Mouse (Mus musculus): ENCODE results near the gene Dock1. TPM values are rescaled to one million over a fixed set of nuclear protein-coding genes. Genes with fewer than 3 reads are reported as not detected.

The Dock1 gene
- total RNA-seq, 1 experiment from 2014 or later: 12.0 TPM

DNA sequence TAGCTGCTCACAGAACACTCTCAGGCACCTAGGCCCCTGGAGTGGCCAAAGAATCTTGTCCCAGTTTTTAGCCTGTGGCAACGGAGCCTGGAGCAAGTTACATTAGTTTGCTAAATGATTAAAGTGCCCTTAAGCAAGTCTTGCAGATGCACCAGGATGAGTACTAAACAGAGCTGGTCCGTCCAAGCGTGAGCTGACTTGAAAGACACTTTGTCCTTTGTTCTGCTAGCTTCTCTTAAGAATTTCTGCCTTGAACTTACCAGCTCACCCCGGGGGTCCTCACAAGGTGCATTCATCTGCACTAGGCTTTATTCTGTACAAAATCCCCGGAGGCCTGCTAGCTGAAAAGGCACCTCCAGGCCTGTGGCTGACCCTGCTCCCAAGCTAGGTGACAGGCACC is 394.8 kb downstream of the Dock1 start:
- no peak for ATAC-seq (replicated peaks; ENCODE audit: insufficient number of reproducible peaks, low FRiP score, low TSS enrichment, poor library complexity, severe bottlenecking)

DNA sequence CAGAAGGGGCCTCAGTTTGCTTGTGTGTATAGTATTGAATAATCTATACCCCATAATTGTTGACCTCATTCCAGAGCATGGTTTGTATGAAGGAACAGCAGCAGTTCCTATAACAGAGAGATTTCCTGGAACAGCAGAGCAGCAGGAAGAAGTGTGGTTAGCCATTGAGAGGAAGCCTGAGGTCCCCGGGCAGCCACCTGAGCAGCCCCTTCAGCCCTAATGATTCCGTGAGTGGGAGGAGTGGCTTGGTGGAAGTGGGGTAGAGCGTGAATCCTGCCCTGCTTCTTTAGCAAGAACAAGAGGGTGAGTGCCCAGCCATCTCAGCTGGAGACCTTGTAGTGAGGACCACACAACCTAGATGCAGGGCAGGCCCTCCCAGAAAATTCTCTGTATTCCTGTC is 398.4 kb downstream of the Dock1 start:
- ATAC-seq (replicated peaks; ENCODE audit: insufficient number of reproducible peaks, low FRiP score, low TSS enrichment, poor library complexity, severe bottlenecking): no peak

- no peak for ATAC-seq (replicated peaks; ENCODE audit: insufficient number of reproducible peaks, low FRiP score, low TSS enrichment, poor library complexity, severe bottlenecking)
Observed at GRCm38 (mm10) chr7:135076904-135077303, 406.4 kb downstream of the Dock1 start.

GRCm38 (mm10) chr7:135077340-135077739 is 406.9 kb downstream of the Dock1 start:
- no peak for ATAC-seq (replicated peaks; ENCODE audit: insufficient number of reproducible peaks, low FRiP score, low TSS enrichment, poor library complexity, severe bottlenecking)

GRCm38 (mm10) chr7:135077806-135078205 is 407.4 kb downstream of the Dock1 start:
- ATAC-seq (replicated peaks; ENCODE audit: insufficient number of reproducible peaks, low FRiP score, low TSS enrichment, poor library complexity, severe bottlenecking): no peak

DNA sequence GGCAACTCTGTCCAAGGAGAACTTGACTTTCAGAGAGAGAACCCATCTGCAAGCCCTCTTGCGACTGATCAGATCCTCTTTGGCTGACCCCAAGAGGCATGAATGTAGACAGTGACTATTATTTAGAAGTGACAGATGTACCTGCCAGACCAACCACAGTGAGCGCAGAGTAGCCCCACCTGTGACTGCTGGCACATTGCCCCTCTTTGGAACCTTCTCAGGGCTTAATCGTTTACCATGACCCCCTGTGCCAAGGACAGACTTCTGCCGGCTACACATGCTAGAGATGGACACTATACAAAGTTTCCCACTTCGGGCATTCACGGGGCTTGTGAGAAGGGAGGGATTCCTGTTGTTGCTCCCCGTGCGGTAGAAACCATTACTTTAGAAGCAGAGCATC is 413.0 kb downstream of the Dock1 start:
- no peak for ATAC-seq (replicated peaks; ENCODE audit: insufficient number of reproducible peaks, low FRiP score, low TSS enrichment, poor library complexity, severe bottlenecking)

- ATAC-seq (replicated peaks; ENCODE audit: insufficient number of reproducible peaks, low FRiP score, low TSS enrichment, poor library complexity, severe bottlenecking): no peak
Observed at GRCm38 (mm10) chr7:135084069-135084468, 413.6 kb downstream of the Dock1 start.

- no peak for ATAC-seq (replicated peaks; ENCODE audit: insufficient number of reproducible peaks, low FRiP score, low TSS enrichment, poor library complexity, severe bottlenecking)
Observed at GRCm38 (mm10) chr7:135086556-135086955, 416.1 kb downstream of the Dock1 start.

GRCm38 (mm10) chr7:135089626-135090025 is 419.2 kb downstream of the Dock1 start:
- no peak for ATAC-seq (replicated peaks; ENCODE audit: insufficient number of reproducible peaks, low FRiP score, low TSS enrichment, poor library complexity, severe bottlenecking)

DNA sequence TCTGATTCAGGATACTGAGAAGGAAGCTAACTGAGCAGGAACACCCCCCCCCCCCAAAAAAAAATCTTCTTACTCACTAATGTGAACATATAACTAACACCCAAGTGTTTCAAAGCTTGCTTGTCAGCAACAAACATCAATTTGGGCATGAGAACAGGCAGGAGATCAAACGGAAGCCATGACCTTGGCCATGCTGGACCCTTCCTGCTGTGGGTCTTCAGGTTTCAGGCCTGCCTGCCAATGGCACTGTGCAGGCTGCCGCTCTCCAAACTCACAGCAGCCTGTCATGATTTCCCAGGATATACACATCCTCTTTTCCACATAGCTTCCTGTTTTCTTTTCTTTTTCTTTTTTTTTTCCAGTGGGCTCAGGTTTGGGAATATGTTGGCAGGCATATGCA is 423.4 kb downstream of the Dock1 start:
- no peak for ATAC-seq (replicated peaks; ENCODE audit: insufficient number of reproducible peaks, low FRiP score, low TSS enrichment, poor library complexity, severe bottlenecking)

DNA sequence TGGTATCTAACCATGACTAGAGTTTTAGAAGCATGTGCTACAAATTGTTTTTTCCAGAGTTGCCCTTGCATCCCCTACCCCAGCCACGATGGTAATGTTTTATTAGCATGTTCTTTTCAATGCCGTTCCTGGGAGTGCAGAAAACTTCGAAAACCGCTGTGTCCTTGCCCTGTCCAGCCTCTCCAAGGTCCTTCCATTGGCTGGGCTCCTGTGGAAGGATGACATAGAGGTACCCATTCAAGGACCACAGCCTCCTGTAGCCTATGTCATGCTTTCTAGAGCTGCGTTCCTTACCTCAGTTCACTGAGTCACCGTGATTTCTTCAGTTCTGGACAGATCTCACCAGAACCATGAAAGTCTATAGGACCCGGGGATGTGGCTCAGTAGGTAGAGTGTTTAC is 431.5 kb downstream of the Dock1 start:
- no peak for ATAC-seq (replicated peaks; ENCODE audit: insufficient number of reproducible peaks, low FRiP score, low TSS enrichment, poor library complexity, severe bottlenecking)

GRCm38 (mm10) chr7:135106536-135106935 is 436.1 kb downstream of the Dock1 start:
- no peak for ATAC-seq (replicated peaks; ENCODE audit: insufficient number of reproducible peaks, low FRiP score, low TSS enrichment, poor library complexity, severe bottlenecking)

- ATAC-seq (replicated peaks; ENCODE audit: insufficient number of reproducible peaks, low FRiP score, low TSS enrichment, poor library complexity, severe bottlenecking): no peak
Observed at GRCm38 (mm10) chr7:135110307-135110706, 439.9 kb downstream of the Dock1 start.

DNA sequence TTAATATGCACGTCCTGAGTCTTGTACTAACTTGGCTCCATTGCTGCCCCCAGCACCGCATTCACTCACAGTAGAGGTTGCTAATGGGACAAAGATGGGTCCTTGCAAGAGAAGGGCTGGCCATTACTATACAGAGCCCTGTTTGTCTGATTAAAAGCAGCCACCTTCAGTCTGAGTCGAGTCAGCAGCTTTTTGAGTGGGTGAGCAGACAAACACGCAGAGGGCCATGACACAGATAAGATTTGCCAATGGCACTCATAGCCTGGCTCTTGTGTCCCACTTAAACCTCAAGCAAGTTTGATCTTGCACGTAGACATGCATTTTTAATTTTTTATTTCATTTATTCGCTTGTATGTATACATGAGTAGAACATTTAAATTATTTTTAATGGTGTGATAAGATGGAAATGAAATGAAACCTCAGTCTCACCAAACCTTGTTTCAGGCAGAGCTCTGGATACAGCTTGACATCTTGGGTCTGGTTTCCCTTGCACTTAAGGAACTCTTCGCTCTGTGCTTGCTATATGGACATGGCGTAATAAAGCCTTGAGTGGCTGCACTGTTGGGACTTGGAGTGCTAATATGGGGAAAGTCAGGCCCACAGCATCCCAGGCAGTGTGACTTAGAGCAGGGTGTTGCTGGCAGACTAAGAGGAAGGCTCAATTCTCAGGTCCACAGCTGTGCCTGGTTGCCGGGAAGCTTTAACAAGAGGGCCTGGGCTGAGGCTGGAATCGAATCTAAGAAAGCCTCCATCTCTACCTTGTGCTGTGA is 455.0 kb downstream of the Dock1 start:
- ATAC-seq (replicated peaks; ENCODE audit: insufficient number of reproducible peaks, low FRiP score, low TSS enrichment, poor library complexity, severe bottlenecking): no peak

GRCm38 (mm10) chr7:135132461-135132860 is 462.0 kb downstream of the Dock1 start:
- ATAC-seq (replicated peaks; ENCODE audit: insufficient number of reproducible peaks, low FRiP score, low TSS enrichment, poor library complexity, severe bottlenecking): no peak

- no peak for ATAC-seq (replicated peaks; ENCODE audit: insufficient number of reproducible peaks, low FRiP score, low TSS enrichment, poor library complexity, severe bottlenecking)
Observed at GRCm38 (mm10) chr7:135134619-135135018, 464.2 kb downstream of the Dock1 start.

GRCm38 (mm10) chr7:135139153-135139612 is 468.7 kb downstream of the Dock1 start:
- ATAC-seq (replicated peaks; ENCODE audit: insufficient number of reproducible peaks, low FRiP score, low TSS enrichment, poor library complexity, severe bottlenecking): no peak

DNA sequence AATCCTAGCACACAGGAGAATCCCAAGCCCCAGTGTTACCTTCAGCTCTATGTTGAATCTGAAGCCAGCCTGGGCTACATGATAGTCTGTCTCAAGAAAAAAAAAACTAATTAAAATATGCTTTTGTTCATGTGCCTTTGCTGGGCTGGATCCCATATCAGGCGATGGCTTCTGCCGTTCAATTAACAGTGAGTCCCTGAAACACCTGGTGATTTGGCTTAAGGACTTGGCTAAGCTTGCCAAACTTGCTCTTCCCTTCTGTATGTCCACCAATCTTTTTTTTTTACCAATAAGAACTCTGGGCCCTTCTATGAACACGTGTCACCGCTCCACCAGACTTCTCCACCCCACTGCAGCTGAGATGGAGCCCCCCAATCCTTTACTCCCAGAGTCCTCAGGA is 474.3 kb downstream of the Dock1 start:
- no peak for ATAC-seq (replicated peaks; ENCODE audit: insufficient number of reproducible peaks, low FRiP score, low TSS enrichment, poor library complexity, severe bottlenecking)

- ATAC-seq (replicated peaks; ENCODE audit: insufficient number of reproducible peaks, low FRiP score, low TSS enrichment, poor library complexity, severe bottlenecking): no peak
Observed at GRCm38 (mm10) chr7:135150926-135151325, 480.5 kb downstream of the Dock1 start.

GRCm38 (mm10) chr7:135157571-135157970 is 487.1 kb downstream of the Dock1 start:
- ATAC-seq (replicated peaks; ENCODE audit: insufficient number of reproducible peaks, low FRiP score, low TSS enrichment, poor library complexity, severe bottlenecking): no peak

- no peak for ATAC-seq (replicated peaks; ENCODE audit: insufficient number of reproducible peaks, low FRiP score, low TSS enrichment, poor library complexity, severe bottlenecking)
Observed at GRCm38 (mm10) chr7:135158381-135158780, 487.9 kb downstream of the Dock1 start.
